Comparison of ENCODE assay signal across 15 mouse cellular contexts in the genomic region with DNA sequence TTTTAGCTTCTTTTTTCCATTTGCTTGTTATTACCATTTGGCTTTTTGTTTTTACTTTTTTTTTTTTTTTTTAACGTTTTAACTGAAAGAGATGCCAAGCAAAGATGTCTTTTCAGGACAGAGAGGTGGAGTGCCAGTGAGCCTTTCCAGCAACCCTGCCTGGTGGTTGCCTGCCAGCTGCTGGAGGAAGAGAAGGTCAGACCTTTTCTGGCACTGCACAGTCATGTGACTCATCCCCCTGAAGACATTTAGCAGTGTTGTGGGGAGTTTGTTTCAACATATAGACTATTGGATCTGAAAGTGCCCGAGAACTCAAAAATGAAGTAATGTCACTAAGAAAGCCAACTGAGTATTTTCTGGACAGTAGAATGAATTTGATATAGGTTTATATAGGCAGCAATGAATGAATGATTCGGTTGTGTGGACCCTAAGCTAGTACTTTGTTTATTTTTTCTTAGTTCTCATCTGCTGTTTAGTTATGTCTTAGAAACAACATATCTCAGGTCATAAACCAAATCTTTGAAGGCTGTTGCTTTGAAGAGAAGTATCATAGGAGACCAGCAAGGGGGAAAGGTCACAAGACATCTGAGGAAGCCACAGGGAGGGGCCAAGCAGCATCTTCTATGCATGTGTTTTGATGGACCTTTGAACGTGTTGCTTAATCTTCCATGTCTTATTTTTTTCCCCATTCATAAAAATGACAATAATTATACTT.
DNase-seq lines count a peak whose midpoint lies in the region; ATAC-seq lines count a peak whose summit lies in the region.
"Had no signal": no experiment of that assay in that cellular context is flagged by ENCODE, and none has a peak within 500 bp of the region (broad histone marks: within the 10 kb centered on the region; RNA-seq: fewer than 3 reads in every experiment).

No protein-coding gene starts in this region.

- no peaks in the 10 kb centered on the region for H3K36me3 ChIP-seq in kidney, embryonic 16.5 days (ENCODE audit: insufficient read depth, low read length)
- H3K36me3 ChIP-seq: forebrain, embryonic 12.5 days; heart, embryonic 15.5 days; liver, embryonic 15.5 days had no signal

- no peak overlapping the region for H3K9ac ChIP-seq in kidney, embryonic 16.5 days (replicated peaks; ENCODE audit: low read length)
- H3K9ac ChIP-seq: forebrain, embryonic 12.5 days; heart, embryonic 15.5 days; liver, embryonic 15.5 days had no signal

- DNase-seq in adrenal gland, postnatal 10 days, result peak; percentile 42
- DNase-seq in adrenal gland, adult 18-20 months (ENCODE audit: low spot score in 2 of 2), result no peak
- DNase-seq in kidney, postnatal 14 days, result no peak
- peak; percentile 64 for DNase-seq in gastrocnemius, postnatal 14 days
- DNase-seq in thymus, adult 18-20 months, result peak; percentile 12 to 31
- DNase-seq in B cell, adult 2 months, result no peak
- no peak for DNase-seq in spleen, postnatal 4 days (ENCODE audit: low spot score in 2 of 2)
- DNase-seq: right cerebral cortex, postnatal 4 days had no signal

- peak overlapping the region; percentile 79 for H3K27ac ChIP-seq in kidney, embryonic 16.5 days (ENCODE audit: low read length)
- H3K27ac ChIP-seq: forebrain, embryonic 12.5 days; heart, embryonic 15.5 days; left cerebral cortex, adult 2 months; liver, embryonic 15.5 days had no signal

- peak; percentile 62; the same call in 1 of the 2 replicates for ATAC-seq in kidney, embryonic 16.5 days (ENCODE audit: low FRiP score, low TSS enrichment)
- ATAC-seq: midbrain, embryonic 16.5 days; Patski had no signal

- no peak overlapping the region for H3K4me2 ChIP-seq in kidney, embryonic 16.5 days (replicated peaks; ENCODE audit: low read depth, low read length)
- H3K4me2 ChIP-seq: forebrain, embryonic 12.5 days; heart, embryonic 15.5 days; liver, embryonic 15.5 days had no signal

- intact Hi-C loops in gastrocnemius, postnatal 14 days (cut with DNase I; ENCODE audit: low total_unique reads), result no loop called here

- H3K9me3 ChIP-seq in kidney, embryonic 16.5 days (ENCODE audit: low read length), result no peaks in the 10 kb centered on the region
- H3K9me3 ChIP-seq: forebrain, embryonic 12.5 days; heart, embryonic 15.5 days; liver, embryonic 15.5 days had no signal

- 25% methylated on average over 4 of the region's 4 CpGs for WGBS in kidney, embryonic 16.5 days

- no peak overlapping the region for H3K4me3 ChIP-seq in kidney, embryonic 16.5 days (ENCODE audit: low read length)
- H3K4me3 ChIP-seq: forebrain, embryonic 12.5 days; heart, embryonic 15.5 days; left cerebral cortex, adult 2 months; liver, embryonic 15.5 days had no signal

- H3K4me1 ChIP-seq in kidney, embryonic 16.5 days (ENCODE audit: insufficient read depth, low read length), result peaks cover 7% of the 10 kb centered on the region; the same call in 1 of the 2 replicates
- H3K4me1 ChIP-seq: forebrain, embryonic 12.5 days; heart, embryonic 15.5 days; liver, embryonic 15.5 days had no signal

- no peaks in the 10 kb centered on the region for H3K27me3 ChIP-seq in kidney, embryonic 16.5 days (ENCODE audit: insufficient read depth, low read length)
- H3K27me3 ChIP-seq: forebrain, embryonic 12.5 days; heart, embryonic 15.5 days; liver, embryonic 15.5 days; Patski had no signal

Comparison
In these comparisons a context has a peak if more than half of its experiments do, and no peak if none do; other contexts are left out.
1. DNase-seq: peak in adrenal gland, postnatal 10 days (single experiment), gastrocnemius, postnatal 14 days (single experiment) and thymus, adult 18-20 months (2 of 2); none in adrenal gland, adult 18-20 months (0 of 2), kidney, postnatal 14 days (single experiment), B cell, adult 2 months (0 of 2) and spleen, postnatal 4 days (0 of 2).